Mouse (Mus musculus) kidney, adult 2 months (tissue): ENCODE data around the gene Fktn.

Experiments
- CTCF ChIP-seq: fragments of 200-500 bp; conservative IDR thresholded peaks from 2 replicates; pipeline ENCODE4 v1.5.1; 2011; ENCODE audit warnings: low read depth, mild to moderate bottlenecking, control low read depth, low read length, moderate library complexity, mixed read lengths; ENCODE audit not compliant: insufficient read depth, insufficient read length
- POLR2A ChIP-seq: fragments of 200-500 bp; IDR thresholded peaks from one replicate; pipeline ENCODE4 v1.6.1; 2011; ENCODE audit warnings: low read depth, low read length, control low read depth

- TF ChIP-seq CTCF (no peak), POLR2A (no peak)
Measured at GRCm38 (mm10) chr4:53826641-53827248, 112.9 kb downstream of the Fktn start.
